Mouse (Mus musculus): ENCODE data around the gene Acot11.
"Not testable (repeated sequence)": the region's sequence is repeated elsewhere in the genome, so short reads cannot be mapped to it uniquely, and the experiment has no call there.

The Acot11 gene

GRCm38 (mm10) chr4:106776998-106777397 lies 27.8 kb downstream of the Acot11 start:
- DNase-seq (ENCODE audit: low read depth): no peak

GRCm38 (mm10) chr4:106775767-106776166 lies 29.0 kb downstream of the Acot11 start:
- DNase-seq (ENCODE audit: low read depth): not testable (repeated sequence)

- DNase-seq (ENCODE audit: low read depth): no peak
These were observed 32.2 kb downstream of the Acot11 start for GRCm38 (mm10) chr4:106772558-106772957.

GRCm38 (mm10) chr4:106769306-106769705 lies 35.5 kb downstream of the Acot11 start:
- no peak for DNase-seq (ENCODE audit: low read depth)

- DNase-seq (ENCODE audit: low read depth): no peak
These were observed 40.6 kb downstream of the Acot11 start for GRCm38 (mm10) chr4:106764166-106764565.

- DNase-seq (ENCODE audit: low read depth): no peak
These were observed 53.1 kb downstream of the Acot11 start for GRCm38 (mm10) chr4:106751726-106752125.

- peak; percentile 76 for DNase-seq (ENCODE audit: low read depth)
These were observed 55.1 kb downstream of the Acot11 start for GRCm38 (mm10) chr4:106749699-106750098.

GRCm38 (mm10) chr4:106747001-106747580 lies 57.7 kb downstream of the Acot11 start:
- DNase-seq (ENCODE audit: low read depth): no peak

- DNase-seq (ENCODE audit: low read depth): no peak
These were observed 58.9 kb downstream of the Acot11 start for GRCm38 (mm10) chr4:106745862-106746261.

GRCm38 (mm10) chr4:106737904-106738303 lies 66.9 kb downstream of the Acot11 start:
- no peak for DNase-seq (ENCODE audit: low read depth)

- not testable (repeated sequence) for DNase-seq (ENCODE audit: low read depth)
These were observed 67.9 kb downstream of the Acot11 start for GRCm38 (mm10) chr4:106736884-106737283.

GRCm38 (mm10) chr4:106733636-106734035 lies 71.2 kb downstream of the Acot11 start, which contains the start of gene Fam151a:
Gene Fam151a (plus strand): TSS chr4:106733889.
- DNase-seq (ENCODE audit: low read depth): no peak

- no peak for DNase-seq (ENCODE audit: low read depth)
These were observed 74.0 kb downstream of the Acot11 start, which contains the start of gene Mroh7 for GRCm38 (mm10) chr4:106730814-106731213. Gene Mroh7 (minus strand): TSS chr4:106730925.

- DNase-seq (ENCODE audit: low read depth): no peak
These were observed 84.2 kb downstream of the Acot11 start for GRCm38 (mm10) chr4:106720631-106721030.

- DNase-seq (ENCODE audit: low read depth): peak; percentile 18
These were observed 91.2 kb downstream of the Acot11 start for GRCm38 (mm10) chr4:106713622-106714021.

GRCm38 (mm10) chr4:106708408-106708807 lies 96.4 kb downstream of the Acot11 start:
- DNase-seq (ENCODE audit: low read depth): peak; percentile 88

- DNase-seq (ENCODE audit: low read depth): no peak
These were observed 96.8 kb downstream of the Acot11 start for GRCm38 (mm10) chr4:106707957-106708356.

GRCm38 (mm10) chr4:106705096-106705665 lies 99.6 kb downstream of the Acot11 start:
- DNase-seq (ENCODE audit: low read depth): no peak

- DNase-seq (ENCODE audit: low read depth): no peak
These were observed 100.4 kb downstream of the Acot11 start for GRCm38 (mm10) chr4:106704416-106704815.

GRCm38 (mm10) chr4:106703956-106704355 lies 100.8 kb downstream of the Acot11 start:
- DNase-seq (ENCODE audit: low read depth): no peak

GRCm38 (mm10) chr4:106700798-106701197 lies 104.0 kb downstream of the Acot11 start:
- no peak for DNase-seq (ENCODE audit: low read depth)

- DNase-seq (ENCODE audit: low read depth): peak; percentile 22
These were observed 104.8 kb downstream of the Acot11 start for GRCm38 (mm10) chr4:106699989-106700388.

Measured in NIH3T3 (cell line).